Mouse (Mus musculus) liver, embryonic 14 days (tissue): Measurements from ENCODE around the gene Gm7324. TPM values are rescaled to one million over a fixed set of nuclear protein-coding genes. Genes with fewer than 3 reads are reported as not detected.

Source experiments
- polyA plus RNA-seq: library from polyadenylated mRNA; depleted of rRNA; stranded (reverse); fragments of >200 nt; gene quantifications from 2 replicates; pipeline ENCODE4 v1.2.3, GENCODE M21; 2012; rRNA removed

Gm7324 gene
- 0.44 and 0.55 TPM in 2 replicates for polyA plus RNA-seq

DNA sequence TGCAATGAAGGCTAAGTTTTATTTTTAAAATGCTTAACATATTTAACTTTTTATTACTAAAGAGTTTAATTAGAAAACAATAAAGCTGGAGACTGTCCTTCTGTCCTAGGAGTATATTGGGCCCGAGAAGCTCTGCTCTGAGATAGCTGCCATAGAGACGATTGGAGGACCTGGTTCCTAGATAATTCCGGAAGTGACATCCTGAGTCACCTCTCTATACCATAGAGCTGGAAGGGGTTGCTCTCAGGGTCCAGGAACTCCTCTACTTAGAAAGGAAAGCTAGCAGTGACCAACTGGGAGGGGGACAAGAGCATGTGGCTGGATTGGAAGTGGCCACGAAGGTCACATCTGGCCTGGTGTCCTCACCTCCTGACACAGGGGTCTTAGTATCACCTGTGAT is at the start of gene Gm7324:
Gene Gm7324, plus strand, starts transcription at position 208 of the 400 bp plus-strand sequence.

DNA sequence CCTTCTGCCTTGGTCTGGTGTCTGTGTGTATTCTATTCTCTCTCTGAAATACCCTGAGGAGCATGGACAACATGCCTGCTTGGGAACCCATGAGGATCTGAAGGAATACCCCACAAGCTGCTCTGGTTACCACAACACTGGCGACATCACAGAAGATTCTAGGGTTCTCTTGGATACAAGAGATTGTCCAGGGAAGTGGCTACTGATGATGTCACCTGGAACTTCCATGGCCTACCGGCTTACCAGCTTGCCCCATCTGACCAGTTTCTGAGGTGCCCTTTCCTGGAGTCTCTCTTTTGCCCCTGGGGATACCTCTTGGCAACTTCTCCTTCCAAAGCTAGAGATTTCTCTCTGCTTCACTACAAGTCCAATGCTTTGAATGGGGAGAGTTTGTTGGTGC is 20.5 kb upstream of the Gm7324 start, which contains the start of gene Gm8165:
Gene Gm8165, minus strand, starts transcription at position 101 of the 400 bp plus-strand sequence.

DNA sequence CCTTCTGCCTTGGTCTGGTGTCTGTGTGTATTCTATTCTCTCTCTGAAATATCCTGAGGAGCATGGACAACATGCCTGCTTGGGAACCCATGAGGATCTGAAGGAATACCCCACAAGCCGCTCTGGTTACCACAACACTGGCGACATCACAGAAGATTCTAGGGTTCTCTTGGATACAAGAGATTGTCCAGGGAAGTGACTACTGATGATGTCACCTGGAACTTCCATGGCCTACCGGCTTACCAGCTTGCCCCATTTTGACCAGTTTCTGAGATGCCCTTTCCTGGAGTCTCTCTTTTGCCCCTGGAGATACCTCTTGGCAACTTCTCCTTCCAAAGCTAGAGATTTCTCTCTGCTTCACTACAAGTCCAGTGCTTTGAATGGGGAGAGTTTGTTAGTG is 29.8 kb downstream of the Gm7324 start, which contains the start of gene Gm16506:
Gene Gm16506, minus strand, starts transcription at position 101 of the 400 bp plus-strand sequence.

DNA sequence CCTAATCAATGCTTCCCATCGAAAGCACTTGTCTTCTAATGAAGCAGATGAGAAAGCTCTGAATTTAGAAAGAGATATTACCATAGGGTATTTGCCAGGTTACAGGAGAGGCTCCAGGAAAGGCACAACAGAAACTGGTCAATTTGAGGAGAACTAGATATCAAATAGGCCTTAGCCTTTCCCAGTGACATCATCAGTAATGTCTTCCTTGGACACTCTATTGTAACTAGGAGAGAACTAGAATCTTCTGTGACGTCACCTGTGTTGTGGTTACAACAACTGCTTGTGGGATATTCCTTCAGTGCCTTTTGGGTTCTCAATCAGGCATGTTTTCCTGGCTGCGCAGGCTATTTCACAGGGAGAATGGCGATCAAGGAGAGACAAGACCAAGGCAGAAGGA is 49.9 kb downstream of the Gm7324 start, which contains the start of gene Gm6526:
Gene Gm6526, plus strand, starts transcription at position 301 of the 400 bp plus-strand sequence.

Other genes with a start within 250 kb of the Gm7324 start
- not detected in 2 replicates for gene Gm5799, start 154.3 kb upstream of the Gm7324 start, polyA plus RNA-seq
- not detected in 2 replicates for gene Gm17654, start 118.7 kb upstream of the Gm7324 start, polyA plus RNA-seq
- not detected in 2 replicates for gene Gm10375, start 89.8 kb upstream of the Gm7324 start, polyA plus RNA-seq
- not detected in 2 replicates for gene Gm8165, start 20.6 kb upstream of the Gm7324 start, polyA plus RNA-seq
- not detected in 2 replicates for gene Gm16506, start 29.7 kb downstream of the Gm7324 start, polyA plus RNA-seq
- gene Gm6526, start 50.0 kb downstream of the Gm7324 start, polyA plus RNA-seq, result not detected in 2 replicates
- gene Gm8180, start 86.9 kb downstream of the Gm7324 start, polyA plus RNA-seq, result not detected in 2 replicates
- 16.3 and 18.4 TPM in 2 replicates for gene Ear1, start 177.7 kb downstream of the Gm7324 start, polyA plus RNA-seq
- not detected in 2 replicates for gene Ear10, start 225.7 kb downstream of the Gm7324 start, polyA plus RNA-seq
- gene Gm8113, start 227.6 kb downstream of the Gm7324 start, polyA plus RNA-seq, result 9.4 and 12.1 TPM in 2 replicates